ENCODE assay signal across 17 mouse cellular contexts in genomic region chr17:78216526-78216925, GRCm38 (mm10). TPM values are rescaled to one million over a fixed set of nuclear protein-coding genes. Genes with fewer than 3 reads are reported as not detected.
A peak's percentile ranks its signal among the peaks of the same experiment; 100 is the strongest.
DNase-seq lines count a peak whose midpoint lies in the region; ATAC-seq and TF ChIP-seq lines count a peak whose summit lies in the region.
"Had no signal": no experiment of that assay in that cellular context is flagged by ENCODE, and none has a peak within 500 bp of the region (broad histone marks: within the 10 kb centered on the region; RNA-seq: fewer than 3 reads in every experiment).

No protein-coding gene starts in this region.

- H3K36me3 ChIP-seq in kidney, postnatal 0 days (ENCODE audit: insufficient read depth, low read length) = no peaks in the 10 kb centered on the region
- H3K36me3 ChIP-seq in heart, embryonic 16.5 days (ENCODE audit: control insufficient read depth, insufficient read depth) = no peaks in the 10 kb centered on the region
- H3K36me3 ChIP-seq: embryonic facial prominence, embryonic 15.5 days; hindbrain, embryonic 12.5 days; intestine, embryonic 15.5 days had no signal

- H3K4me1 ChIP-seq in kidney, postnatal 0 days (replicated peaks; ENCODE audit: insufficient read depth, low read length) = peaks cover 46% of the 10 kb centered on the region
- peaks cover 17% of the 10 kb centered on the region for H3K4me1 ChIP-seq in heart, embryonic 16.5 days (ENCODE audit: control insufficient read depth, insufficient read depth, low read length)
- H3K4me1 ChIP-seq: midbrain, embryonic 12.5 days had no signal

- no peak for TF ChIP-seq CTCF in kidney, postnatal 0 days (IDR thresholded peaks at IDR 0.05; ENCODE audit: low read depth)

- intact Hi-C loops in left cerebral cortex, postnatal 25 days (cut with DNase I) = no loop called here

- peak overlapping the region; percentile 47; the same call in 1 of the 2 replicates for H3K27ac ChIP-seq in kidney, postnatal 0 days
- H3K27ac ChIP-seq in heart, embryonic 16.5 days (ENCODE audit: low read length) = peak overlapping the region; percentile 51; the same call in 1 of the 2 replicates
- H3K27ac ChIP-seq: embryonic facial prominence, embryonic 15.5 days; hindbrain, embryonic 12.5 days; intestine, embryonic 15.5 days; macrophage; midbrain, embryonic 12.5 days had no signal

- no peak for ATAC-seq in kidney, postnatal 0 days (replicated peaks; ENCODE audit: low FRiP score, low read depth)
- ATAC-seq in heart, embryonic 16.5 days (replicated peaks; ENCODE audit: extremely low read depth, insufficient read depth, low FRiP score) = no peak
- ATAC-seq: intestine, embryonic 15.5 days had no signal

- H3K4me3 ChIP-seq in kidney, postnatal 0 days (replicated peaks; ENCODE audit: low read depth, low read length) = no peak overlapping the region
- H3K4me3 ChIP-seq in heart, embryonic 16.5 days (ENCODE audit: low read length) = no peak overlapping the region
- H3K4me3 ChIP-seq: embryonic facial prominence, embryonic 15.5 days; hindbrain, embryonic 12.5 days; intestine, embryonic 15.5 days; midbrain, embryonic 12.5 days had no signal

- DNase-seq in gastrocnemius, adult 8-10 months (ENCODE audit: low spot score in 2 of 2) = peak; percentile 18 to 30
- DNase-seq in gastrocnemius, postnatal 10 days = no peak
- DNase-seq in kidney, postnatal 0 days (ENCODE audit: low spot score) = no peak
- no peak for DNase-seq in kidney, postnatal 14 days
- peak; percentile 25 to 26 for DNase-seq in adrenal gland, postnatal 36 days
- no peak for DNase-seq in embryo, embryonic 10 days (ENCODE audit: low spot score)
- no peak for DNase-seq in left cerebral cortex, postnatal 25 days (ENCODE audit: low spot score in 2 of 2)
- DNase-seq: cerebellum, adult 18-20 months; retina, postnatal 1 day; thymus, postnatal 4 days had no signal

- H3K9me3 ChIP-seq in kidney, postnatal 0 days (replicated peaks; ENCODE audit: low read length) = no peaks in the 10 kb centered on the region
- H3K9me3 ChIP-seq in heart, embryonic 16.5 days (replicated peaks; ENCODE audit: control insufficient read depth, low read length) = no peaks in the 10 kb centered on the region
- H3K9me3 ChIP-seq: embryonic facial prominence, embryonic 15.5 days; G1E; hindbrain, embryonic 12.5 days; intestine, embryonic 15.5 days; midbrain, embryonic 12.5 days had no signal

- 49% methylated on average over 3 of the region's 3 CpGs for WGBS in kidney, postnatal 0 days
- WGBS in heart, embryonic 16.5 days = 42% methylated on average over 3 of the region's 3 CpGs

- H3K4me2 ChIP-seq in kidney, postnatal 0 days (ENCODE audit: low read length) = no peak overlapping the region
- no peak overlapping the region for H3K4me2 ChIP-seq in heart, embryonic 16.5 days (ENCODE audit: low read depth, low read length)
- H3K4me2 ChIP-seq: embryonic facial prominence, embryonic 15.5 days; hindbrain, embryonic 12.5 days; intestine, embryonic 15.5 days; midbrain, embryonic 12.5 days had no signal

- H3K9ac ChIP-seq in kidney, postnatal 0 days (ENCODE audit: low read depth, low read length) = no peak overlapping the region
- peak overlapping the region; percentile 21; the same call in 1 of the 2 replicates for H3K9ac ChIP-seq in heart, embryonic 16.5 days (ENCODE audit: low read length)
- H3K9ac ChIP-seq: embryonic facial prominence, embryonic 15.5 days; hindbrain, embryonic 12.5 days; intestine, embryonic 15.5 days; midbrain, embryonic 12.5 days had no signal

- no peaks in the 10 kb centered on the region for H3K27me3 ChIP-seq in kidney, postnatal 0 days (ENCODE audit: insufficient read depth, low read length)
- H3K27me3 ChIP-seq in heart, embryonic 16.5 days (ENCODE audit: control insufficient read depth, insufficient read depth, low read length) = no peaks in the 10 kb centered on the region
- H3K27me3 ChIP-seq: embryonic facial prominence, embryonic 15.5 days; hindbrain, embryonic 12.5 days; intestine, embryonic 15.5 days; midbrain, embryonic 12.5 days had no signal

RNA-seq across cellular contexts. Expression of gene Crim1, which starts 16.5 kb away (rescaled TPM):
- total RNA-seq in gastrocnemius, adult 8-10 months (2022) = 10 to 100 TPM; 57.1 to 90.0 (median 73.6) TPM
- 10 to 100 TPM; 19.8 to 22.5 TPM for total RNA-seq in gastrocnemius, postnatal 10 days (2021)
- 8.4 TPM in 2 replicates for polyA plus RNA-seq in kidney, postnatal 0 days (2015; fragmentation: Nextera tagmentation; extraction: Ambion mirVana)
- 10 to 100 TPM; 35.0 to 37.0 TPM for total RNA-seq in adrenal gland, postnatal 36 days (2021)
- 2.3 and 2.7 TPM in 2 replicates for polyA plus RNA-seq in heart, embryonic 16.5 days (2015; fragmentation: Nextera tagmentation; extraction: Ambion mirVana)
- total RNA-seq in left cerebral cortex, postnatal 25 days (2021) = 10 to 100 TPM; 70.3 to 81.0 TPM

Comparison
In these comparisons a context has a peak if more than half of its experiments do, and no peak if none do; other contexts are left out.
1. DNase-seq: peak in gastrocnemius, adult 8-10 months (2 of 2) and adrenal gland, postnatal 36 days (2 of 2); none in gastrocnemius, postnatal 10 days (single experiment), kidney, postnatal 0 days (single experiment), kidney, postnatal 14 days (single experiment), embryo, embryonic 10 days (single experiment) and left cerebral cortex, postnatal 25 days (0 of 2).